Mouse (Mus musculus): ENCODE measurements around the gene Gmfg.

Gene Gmfg

DNA sequence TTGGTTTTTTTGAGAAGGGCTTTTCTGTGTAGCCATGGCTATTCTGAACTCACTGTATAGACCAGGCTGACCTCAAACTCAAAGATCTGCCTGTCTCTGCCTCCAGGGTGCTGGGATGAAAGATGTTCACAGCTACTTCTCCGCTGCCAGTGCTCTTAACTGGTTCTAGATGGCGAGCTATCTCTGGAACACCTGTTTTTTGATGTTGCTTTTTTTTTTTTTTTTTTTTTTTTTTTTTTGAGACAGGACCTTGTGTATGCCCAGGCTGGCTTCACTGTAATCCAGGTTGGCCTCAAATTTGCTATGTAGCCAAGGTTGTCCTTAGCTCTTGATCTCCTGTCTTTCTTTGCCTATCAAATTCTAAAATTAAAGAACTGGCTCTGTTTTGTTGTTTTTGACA, 1.5 kb downstream of the Gmfg start:
- no peak for DNase-seq

DNA sequence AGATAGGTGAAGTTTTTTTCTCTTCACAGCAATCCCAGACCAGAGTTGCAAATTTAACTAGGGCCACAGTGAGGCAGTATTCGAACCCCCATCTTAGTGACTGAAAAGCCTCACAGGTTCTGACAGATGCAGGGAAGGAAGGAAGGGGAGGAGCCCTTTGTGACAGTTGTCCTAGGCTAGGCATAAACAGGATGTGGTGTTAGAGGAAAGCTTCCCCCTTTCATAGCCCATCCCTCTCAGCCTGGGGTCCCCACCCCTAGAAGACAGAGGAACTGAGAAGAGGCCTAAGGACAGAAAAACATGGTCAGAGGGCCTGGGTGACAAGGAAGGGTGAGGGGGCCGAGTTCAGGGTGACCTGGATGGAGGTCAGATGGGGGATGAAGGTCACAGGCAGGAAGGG, 3.5 kb downstream of the Gmfg start:
- no peak for DNase-seq

DNA sequence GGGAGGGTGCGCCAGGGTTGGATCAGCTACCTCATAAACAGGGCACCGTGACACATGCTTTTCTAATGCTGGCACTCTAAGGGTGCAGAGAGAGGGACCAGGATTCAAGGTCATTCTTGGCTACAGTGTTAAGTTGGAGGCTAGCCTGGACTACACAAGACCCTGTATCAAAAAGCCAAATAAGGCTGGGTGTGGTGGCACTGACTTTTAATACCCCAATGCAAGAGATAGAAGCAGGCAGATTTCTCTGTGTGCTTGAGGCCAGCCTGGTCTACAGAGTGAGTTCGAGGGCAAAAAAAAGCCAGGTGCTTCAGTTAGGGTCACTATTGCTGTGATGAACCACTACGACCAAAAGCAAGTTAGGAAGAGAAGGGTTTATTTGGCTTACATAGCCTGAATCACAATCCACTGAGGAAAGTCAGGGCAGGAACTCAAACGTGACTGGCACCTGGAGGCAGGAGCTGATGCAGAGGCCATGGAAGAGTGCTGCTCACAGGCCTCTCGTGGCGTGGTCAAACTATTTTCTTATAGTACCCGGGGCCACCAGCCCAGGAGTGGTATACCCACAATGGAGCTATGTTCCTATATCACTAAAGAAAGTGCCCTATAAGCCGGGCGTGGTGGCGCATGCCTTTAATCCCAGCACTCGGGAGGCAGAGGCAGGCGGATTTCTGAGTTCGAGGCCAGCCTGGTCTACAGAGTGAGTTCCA, 4.7 kb downstream of the Gmfg start:
- no peak for DNase-seq

DNA sequence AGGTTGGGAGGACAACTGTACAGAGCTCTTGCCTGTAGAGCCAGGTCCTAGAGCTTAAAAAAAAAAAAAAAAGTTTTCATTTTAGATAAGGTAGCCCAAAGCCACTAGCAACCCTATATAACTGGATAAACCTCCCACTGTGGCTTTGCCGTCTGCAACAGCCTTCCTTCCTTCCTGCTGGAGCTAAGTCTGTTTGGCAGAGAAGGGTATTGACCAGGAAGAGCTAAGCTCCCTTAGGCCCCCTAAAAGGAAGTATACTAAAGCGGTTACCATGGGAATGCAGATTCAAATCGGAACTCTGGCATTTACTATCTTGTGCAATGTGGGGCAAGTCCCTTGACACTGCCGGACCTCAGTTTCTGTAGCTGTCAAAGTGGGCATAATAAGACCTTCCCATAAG, 5.4 kb downstream of the Gmfg start:
- DNase-seq, result no peak

DNA sequence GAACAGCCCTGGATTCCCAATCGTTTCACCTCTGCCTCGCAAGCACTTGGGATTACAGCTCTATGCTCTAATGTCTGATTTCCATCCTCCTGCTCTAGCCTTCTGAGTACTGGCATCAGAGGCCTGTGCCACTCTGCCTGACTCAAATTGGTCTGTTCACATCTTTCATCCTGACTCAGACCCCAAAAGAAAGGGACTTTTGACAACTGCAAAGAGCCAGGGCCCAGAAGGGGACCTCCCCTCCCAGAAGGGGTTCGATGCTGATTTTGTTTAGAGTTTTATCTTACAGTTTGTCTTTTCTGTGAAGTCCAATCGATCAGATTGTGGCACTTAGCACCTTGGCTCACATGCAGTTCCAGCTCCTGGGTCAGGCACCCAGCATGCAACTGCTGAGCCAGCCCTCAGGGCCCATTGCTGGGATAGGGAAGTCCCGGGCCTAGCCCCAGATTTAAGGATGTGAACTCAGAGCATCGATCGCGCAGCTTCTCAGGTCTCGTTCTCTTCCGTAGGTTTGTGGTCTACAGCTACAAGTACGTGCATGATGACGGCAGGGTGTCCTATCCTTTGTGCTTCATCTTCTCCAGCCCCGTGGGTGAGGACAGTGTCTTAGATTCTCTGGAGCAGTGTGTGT, 7.2 kb downstream of the Gmfg start:
- DNase-seq, result no peak

DNA sequence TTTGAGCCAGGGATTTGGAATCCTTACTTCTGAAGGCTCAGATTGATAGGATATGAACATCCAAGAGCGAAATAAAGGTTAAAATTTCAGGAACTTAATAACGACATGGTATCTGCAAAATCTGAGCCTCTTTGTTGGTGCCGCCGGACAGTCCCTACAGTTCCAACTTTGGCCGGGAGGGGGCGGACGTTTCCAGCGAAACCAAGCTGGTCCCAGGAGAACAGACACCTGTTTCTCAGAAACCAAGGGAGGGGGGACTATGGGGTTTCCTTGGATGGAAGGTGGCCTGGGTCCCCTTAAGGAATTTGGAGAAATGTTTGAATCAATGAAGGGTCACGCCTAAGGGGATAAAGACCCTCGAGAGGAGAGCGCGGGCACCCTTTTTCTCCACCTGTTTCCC, 9.2 kb downstream of the Gmfg start:
- DNase-seq, result peak; percentile 92 to 96

DNA sequence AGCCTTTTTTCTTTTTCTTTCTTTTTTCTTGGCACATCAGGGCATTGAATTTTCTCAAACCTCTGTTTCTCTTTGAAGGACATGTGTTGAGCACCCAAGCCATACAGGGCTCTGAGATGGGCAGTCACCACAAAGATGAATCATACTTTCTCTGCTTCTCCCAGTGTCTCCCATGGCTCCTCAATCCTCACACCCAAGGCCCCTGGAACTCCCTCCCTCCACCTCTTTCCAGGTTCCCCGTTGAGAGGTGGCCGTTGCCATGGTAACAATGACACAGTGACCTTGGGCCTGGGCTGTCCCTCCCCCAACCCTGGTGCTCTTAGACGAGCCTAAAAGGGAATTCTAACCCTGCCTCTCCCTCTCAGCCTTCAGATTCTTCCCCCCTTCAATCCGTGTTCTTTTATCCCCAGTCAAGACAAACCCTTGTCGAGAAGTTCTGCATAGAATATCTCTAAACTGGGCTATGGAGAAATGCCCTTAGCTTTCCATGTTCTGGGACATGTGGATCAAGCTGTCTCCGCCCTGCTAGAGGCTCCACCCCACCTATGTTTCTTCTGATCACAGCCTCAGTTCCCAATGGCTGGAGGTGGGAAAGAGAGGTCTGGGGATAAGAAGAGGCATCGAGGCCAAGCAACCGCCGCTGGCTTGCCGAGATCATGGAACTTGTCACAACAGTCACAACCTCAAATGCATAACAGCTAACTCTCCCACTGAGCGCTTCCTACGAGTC, 10.0 kb downstream of the Gmfg start:
- peak; percentile 61 to 62 for DNase-seq

DNA sequence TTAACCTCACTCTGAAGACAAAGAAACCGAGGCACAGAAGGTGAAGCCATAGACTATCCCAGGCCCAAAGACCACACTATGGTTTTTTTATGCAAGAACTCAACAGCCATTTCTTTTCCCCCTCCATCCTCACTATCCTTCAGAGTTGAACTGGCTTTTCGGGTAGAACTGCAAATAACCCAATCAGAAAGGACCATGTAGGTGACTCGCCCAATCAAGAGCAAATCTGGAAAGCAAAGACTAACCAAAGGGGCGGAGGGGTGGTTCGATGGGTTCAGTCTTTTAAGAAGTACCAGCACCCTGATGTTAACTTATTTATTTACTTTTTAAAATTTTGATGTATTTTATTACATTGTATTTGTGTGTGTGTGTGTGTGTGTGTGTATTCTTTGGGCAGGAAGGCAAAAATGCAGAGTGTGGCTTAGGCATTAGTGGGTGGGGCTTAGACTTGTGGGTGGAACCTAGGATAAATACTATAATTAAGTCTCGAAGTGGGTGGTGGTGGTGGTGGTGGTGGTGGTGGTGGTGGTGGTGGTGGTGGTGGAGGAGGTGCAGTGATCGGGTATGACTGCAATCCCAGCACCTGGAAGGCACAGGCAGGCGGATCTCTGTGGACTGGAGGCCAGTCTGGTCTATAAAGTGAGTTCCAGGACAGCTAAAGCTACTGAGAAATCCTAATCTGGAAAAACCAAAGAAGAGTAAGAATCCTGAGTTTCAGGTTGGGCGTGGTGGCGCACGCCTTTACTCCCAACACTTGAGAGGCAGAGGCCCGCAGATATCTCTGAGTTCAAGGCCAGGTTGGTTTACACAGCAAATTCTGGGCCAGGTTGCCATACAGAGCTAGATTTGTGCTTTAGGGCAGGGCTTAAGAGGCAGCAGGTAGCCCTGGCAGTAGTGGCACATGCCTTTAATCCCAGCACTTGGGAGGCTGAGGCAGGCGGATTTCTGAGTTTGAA, 10.9 kb downstream of the Gmfg start:
- DNase-seq, result no peak

DNA sequence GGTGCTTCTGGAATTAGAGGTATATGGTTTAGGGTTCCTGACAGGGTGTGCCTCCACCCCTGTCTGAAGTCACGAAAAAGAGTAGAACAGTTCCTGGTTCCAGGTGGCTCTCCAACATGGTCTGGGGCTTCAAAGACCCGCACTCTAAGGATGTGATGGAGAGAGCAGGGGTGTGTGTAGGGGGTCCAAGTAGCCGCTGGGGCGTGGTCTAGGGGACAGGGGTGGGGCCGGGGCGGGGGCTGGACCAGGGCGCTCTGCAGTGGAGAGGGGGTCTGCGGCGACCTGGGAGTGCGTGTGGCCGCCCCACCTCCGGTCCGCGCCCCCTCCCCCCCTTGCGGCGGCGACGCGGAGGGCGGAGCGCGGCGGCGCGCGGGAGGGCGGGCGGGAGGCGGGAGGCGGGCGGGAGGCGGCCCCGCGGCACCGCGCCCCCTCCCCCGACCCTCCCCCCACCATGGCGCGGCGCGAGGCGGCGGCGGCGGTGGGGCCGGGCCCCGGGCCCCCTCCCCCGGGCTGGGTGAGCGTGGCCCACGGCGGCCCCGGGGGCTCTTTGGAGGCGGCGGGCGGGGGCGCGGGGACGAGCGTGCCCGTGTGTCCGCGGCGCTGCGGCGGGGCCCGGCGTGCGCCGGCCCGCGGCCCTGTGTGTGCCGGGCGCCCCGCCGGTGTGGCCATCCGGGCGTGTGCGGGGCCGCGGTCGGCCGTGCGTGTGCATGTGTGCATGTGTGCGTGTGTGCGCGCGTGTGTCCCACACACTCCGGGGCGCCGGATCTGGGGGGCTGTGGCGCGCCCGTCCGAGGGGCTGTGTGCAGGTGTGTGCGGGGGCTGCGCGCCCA, 14.5 kb downstream of the Gmfg start, which contains the start of gene Lrfn1:
Lrfn1 (plus strand) TSS at position 450 of the 830 bp plus-strand sequence.
- peak; percentile 72 to 77 for DNase-seq

DNA sequence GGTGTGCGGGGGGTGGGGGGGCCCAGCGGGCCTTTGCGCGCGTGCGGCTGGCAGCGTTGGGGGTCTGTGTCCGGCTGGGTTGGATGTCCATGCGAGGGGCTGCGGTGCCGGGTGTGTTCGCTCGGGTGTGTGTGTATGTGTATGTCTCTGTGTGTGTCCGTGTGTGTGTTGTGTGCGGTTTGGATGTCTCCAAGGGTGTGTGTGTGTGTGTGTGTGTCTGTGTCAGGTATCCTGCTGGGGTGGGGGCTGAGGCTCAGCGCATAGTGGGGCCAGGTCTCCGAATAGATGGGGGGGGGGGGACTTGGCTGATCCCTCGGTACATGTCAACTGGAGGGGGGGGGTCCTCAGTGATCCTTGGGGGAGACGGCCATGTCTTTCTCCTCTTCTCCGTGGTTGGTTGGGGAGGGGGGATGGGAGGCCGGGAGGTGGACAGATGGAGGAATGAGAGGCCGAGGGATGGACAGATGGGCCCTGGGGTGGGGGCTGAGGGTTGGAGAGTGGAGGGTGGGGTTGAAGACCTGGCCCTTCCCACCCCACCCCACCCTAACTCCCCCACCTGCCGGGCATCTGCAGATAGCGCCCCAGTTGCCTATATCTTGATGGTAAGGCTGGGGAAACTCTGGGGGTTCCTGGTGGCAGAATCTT, 15.2 kb downstream of the Gmfg start:
- peak; percentile 78 to 85 for DNase-seq

DNA sequence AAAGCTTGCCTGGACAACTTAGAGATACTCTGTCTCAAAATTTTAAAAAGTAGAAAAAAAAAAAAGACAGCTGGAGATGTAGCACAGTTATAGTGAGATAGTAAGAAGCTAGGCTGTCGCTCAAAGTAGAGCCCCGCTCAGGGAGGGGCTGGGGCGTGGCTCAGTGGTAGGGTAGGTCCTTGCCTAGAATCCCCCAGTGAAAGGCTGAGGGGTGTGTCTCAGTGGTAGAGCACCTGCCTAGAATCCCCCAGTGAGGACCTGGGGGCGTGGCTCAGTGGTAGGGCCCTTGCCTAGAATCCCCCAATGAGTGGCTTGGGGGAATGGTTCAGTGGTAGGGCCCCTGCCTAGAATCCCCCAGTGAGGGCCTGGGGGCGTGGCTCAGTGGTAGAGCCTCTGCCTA, 23.1 kb downstream of the Gmfg start:
- DNase-seq, result no peak

DNA sequence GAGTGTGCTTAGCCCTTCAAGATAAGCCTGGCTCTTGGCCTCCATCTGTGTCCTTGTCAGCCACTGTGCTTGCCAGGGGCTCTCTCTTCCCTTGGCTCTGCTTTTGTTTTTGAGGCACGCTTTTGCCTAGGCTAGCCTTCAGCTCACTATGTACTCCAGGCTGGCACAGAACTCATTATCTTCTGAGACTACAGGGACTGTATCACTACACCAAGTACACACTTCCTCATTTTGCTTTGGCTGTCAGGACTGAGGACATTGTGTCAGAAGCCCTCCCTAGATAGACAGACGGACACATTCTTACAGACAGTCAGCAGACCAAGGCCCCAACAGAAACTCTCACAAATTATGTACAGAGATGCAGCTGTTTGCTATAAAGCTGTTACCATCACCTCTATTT, 25.5 kb downstream of the Gmfg start:
- no peak for DNase-seq

DNA sequence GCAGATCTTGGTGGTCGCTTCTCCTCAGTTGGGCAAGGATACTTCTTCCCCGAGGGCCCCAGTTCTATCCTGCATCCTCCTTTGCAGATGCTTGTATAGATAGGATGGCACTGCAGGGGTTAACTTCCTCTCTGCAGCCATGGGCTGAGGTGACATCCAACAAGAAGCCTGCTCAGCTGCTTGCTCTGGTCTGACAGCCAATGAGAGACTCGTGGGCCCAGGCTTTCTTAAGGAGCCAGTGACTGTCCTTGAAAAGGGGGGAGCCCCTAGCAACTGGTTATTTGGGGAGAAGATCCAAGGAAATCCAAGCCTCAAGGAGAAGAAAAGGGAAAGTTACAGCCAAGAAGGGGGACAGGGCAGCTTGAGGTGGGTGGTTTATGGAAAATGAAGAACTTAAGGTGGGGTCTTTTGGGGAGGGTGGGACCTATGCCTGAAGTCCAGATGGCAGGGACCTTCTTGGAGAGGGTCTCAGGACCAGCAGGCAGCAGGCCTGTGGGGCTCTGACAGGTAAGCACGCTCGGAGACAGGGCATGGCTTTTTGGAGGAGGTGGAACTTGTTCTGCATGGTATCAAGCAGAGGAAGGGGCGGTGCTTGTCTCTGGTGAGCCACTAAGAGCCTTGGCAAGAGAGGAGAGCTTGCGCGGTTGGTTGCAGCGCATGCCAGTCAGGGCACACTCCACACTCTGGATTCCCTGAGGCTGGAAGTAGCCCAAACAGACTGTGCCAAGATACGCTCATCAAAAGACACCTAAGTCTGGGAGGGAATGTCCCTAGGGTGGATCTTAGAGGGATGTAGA, 27.4 kb downstream of the Gmfg start:
- DNase-seq, result peak; percentile 92 to 93

DNA sequence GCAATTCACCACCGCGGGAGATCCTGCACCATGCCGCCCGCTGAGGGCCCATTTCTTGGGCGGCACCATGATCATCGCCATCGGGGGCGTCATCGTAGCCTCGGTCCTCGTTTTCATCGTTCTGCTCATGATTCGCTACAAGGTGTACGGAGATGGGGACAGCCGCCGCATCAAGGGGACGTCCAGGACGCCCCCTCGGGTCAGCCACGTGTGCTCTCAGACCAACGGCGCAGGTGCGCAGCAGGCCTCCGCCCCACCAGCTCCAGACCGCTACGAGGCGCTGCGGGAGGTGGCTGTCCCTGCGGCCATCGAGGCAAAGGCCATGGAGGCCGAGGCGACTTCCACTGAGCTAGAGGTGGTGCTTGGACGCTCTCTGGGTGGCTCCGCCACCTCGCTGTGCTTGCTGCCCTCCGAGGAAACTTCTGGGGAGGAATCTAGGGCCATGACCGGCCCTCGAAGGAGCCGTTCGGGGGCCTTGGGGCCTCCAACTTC, 29.5 kb downstream of the Gmfg start:
- no peak for DNase-seq

DNA sequence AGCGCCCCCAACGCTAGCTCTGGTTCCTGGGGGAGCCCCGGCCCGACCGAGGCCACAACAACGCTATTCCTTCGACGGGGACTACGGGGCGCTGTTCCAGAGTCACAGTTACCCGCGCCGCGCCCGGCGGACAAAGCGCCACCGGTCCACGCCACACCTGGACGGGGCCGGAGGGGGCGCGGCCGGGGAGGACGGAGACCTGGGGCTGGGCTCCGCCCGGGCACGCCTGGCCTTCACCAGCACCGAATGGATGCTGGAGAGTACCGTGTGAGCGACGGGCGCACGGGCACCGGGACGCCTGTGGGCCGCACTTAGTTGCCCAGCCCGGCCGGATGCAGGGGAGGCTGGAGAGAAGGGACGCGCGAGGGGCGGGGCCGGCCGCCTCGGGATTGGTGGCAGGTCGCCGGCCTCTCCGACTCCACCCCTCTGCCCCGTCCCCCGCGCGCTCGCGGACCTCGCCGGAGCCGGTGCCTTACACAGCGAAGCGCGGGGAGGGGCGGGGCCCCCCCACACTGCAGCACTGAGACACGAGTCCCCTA, 30.0 kb downstream of the Gmfg start:
- peak; percentile 49 to 57 for DNase-seq

DNA sequence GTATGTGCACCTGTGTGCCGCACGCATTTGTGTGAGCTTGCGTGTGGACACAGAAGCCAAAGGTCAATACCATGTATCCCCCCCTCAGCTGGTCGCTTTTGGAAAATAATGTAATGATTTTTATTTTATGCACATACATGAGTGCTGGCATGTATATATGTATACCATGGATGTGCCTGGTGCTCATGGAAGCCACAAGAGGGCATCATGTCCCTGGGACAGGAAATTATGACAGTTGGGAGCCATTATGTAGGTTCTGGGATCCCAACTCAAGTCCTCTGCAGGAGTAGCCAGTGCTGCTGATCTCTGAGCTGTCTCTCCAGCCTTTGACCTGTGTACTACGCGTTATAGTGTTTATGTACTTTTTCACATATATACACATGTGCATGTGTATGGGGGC, 38.9 kb downstream of the Gmfg start:
- no peak for DNase-seq

DNA sequence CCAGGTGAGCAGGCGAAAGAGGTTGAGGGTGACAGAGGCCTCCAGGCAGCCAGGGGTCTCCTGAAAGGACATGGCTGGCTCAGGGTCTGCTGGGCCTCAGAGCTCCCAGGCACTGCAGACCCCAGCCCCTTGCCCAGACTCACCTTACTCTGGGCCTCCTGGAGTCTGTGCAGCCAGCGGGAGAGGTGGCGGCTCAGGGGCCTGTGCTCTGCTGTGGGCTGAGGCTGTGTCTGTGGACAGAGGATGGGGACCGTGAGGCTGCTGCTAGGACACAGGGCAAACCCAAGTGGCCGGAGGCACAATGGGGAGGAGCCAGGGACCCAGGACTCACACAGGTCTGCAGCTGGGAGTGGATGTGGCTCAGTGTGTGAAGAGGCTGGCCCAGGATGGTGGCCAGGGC, 40.1 kb downstream of the Gmfg start:
- no peak for DNase-seq

DNA sequence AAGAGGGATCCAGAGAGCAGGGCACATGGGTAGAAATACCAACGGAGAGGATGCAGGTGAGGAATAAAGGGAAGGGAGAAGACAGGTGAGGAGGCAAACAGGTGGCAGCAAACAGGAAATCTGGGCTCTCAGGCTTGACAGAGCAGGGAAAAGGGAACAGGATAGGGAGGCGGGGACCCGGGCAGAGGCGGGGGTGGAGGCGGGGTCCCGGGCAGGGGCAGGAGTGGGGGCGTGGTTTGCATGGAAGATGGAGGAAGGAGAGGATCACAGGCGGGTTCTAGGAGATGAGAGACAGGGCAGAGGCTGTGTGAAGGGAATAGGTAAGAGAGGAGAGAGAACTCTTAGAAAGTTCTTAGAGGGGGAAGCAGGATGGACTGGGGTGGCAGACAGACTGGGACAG, 41.6 kb downstream of the Gmfg start:
- DNase-seq, result peak in 1 of 2 experiments; percentile 27

DNA sequence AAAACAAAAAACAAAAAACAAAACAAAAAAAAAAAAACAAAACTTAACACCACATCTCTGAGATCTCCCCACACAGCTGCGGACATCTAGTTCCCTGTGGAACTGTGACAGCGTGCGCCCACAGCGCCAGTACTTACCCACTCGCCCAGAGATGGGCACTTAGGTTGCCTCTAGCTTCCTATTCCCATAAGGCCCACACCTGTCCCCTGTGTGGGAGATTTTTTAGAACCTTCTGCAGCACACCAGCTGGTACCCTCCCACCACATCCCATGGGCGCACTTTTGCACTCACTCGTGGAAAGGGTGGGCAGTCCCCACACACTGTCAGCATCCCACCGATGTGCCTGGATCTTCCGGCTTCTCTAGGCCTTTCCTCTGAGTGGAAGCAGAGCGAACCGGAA, 45.6 kb downstream of the Gmfg start:
- DNase-seq, result no peak

DNA sequence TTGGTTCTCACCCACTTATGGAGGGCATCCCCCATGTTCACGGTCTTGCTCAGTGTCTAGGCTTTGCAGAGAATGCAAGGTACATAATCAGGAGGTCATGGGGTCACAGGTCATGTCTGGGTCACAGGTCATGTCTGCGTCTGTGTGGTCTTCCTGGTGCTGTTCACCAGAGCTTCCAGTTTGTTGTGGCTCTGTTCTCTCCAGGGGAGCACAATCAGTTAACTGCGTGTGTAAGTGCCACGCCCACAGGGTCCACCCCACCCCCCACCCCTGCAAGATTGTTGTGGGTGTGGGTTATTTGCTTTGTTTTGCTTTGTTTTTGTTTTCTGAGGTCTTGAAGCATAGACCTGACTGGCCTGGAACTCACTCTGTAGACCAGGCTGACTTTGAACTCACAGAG, 46.9 kb downstream of the Gmfg start:
- no peak for DNase-seq

All from cerebellum, postnatal 10 days (tissue).